Mouse (Mus musculus): Measurements from ENCODE around the gene Hdac10. TPM values are rescaled to one million over a fixed set of nuclear protein-coding genes. Genes with fewer than 3 reads are reported as not detected.

Hdac10 gene
- polyA plus RNA-seq, 1 experiment from 2014 or later, result 25.8 TPM

DNA sequence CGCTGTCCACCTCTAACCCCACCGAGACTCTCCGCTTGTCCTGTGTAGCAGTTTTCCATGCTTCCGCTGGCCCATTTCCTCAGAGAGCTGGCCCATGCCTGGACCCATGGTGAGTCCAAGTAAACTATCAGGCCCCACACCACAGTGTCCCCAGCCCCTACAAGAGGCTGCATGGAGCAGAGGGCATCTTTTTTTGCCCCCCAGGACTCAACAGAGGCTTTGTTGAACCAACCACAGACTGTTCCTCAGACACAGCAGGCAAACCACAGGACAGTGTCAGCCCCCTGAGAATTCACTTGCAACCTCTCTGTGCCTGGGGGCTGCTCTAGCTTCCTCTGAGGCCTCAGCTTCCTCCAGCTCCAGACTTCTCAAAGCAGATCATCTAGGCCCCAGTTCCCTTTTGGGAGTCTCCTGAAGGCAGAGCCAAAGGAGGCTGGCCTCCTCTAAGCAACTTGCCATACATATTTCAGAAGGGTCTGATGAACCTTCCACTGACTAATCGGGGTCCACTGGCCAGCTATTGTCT, 43.1 kb upstream of the Hdac10 start:
- no peak for ATAC-seq (ENCODE audit: low FRiP score, low TSS enrichment)
- H3K4me2 ChIP-seq (replicated peaks; ENCODE audit: low read depth, low read length), result no peak overlapping the region
- H3K9ac ChIP-seq (replicated peaks; ENCODE audit: low read length), result peak overlapping the region; percentile 72; the same call in 1 of the 2 replicates
- no peaks in the 10 kb centered on the region for H3K27me3 ChIP-seq (ENCODE audit: insufficient read depth, low read length)
- no peak overlapping the region for H3K4me3 ChIP-seq (ENCODE audit: low read length)
- H3K36me3 ChIP-seq (ENCODE audit: insufficient read depth, low read length), result peaks cover 15% of the 10 kb centered on the region
- H3K9me3 ChIP-seq (ENCODE audit: low read length), result no peaks in the 10 kb centered on the region
- no peak overlapping the region for H3K27ac ChIP-seq (ENCODE audit: low read length)
- WGBS, result 86% methylated on average over 5 of the region's 5 CpGs
- H3K4me1 ChIP-seq (ENCODE audit: insufficient read depth, low read length), result peaks cover 82% of the 10 kb centered on the region

DNA sequence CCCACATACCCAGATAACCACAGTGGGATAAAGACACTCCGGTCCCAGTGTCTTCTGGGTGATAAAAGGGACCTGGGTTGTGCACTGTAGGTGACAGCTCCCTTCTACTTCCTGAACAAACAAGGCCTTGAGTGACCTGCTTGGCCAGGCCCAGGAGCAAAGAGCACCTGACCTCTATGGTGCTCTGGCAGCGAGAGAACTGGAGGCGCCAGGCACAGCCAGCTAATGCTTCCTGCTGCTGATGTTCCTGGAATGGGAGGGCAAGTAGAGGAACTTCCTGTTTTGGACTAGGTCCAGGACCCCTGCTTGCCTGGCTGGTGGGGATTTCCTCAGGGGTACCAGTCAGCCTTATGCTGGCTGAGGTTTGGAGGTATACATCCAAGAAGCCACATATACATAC, 41.6 kb upstream of the Hdac10 start:
- H3K4me3 ChIP-seq (ENCODE audit: low read length), result no peak overlapping the region
- peak overlapping the region; percentile 7; the same call in 1 of the 2 replicates for H3K4me2 ChIP-seq (replicated peaks; ENCODE audit: low read depth, low read length)
- H3K4me1 ChIP-seq (ENCODE audit: insufficient read depth, low read length), result peaks cover 67% of the 10 kb centered on the region
- 50% methylated on average over 3 of the region's 3 CpGs for WGBS
- H3K9ac ChIP-seq (replicated peaks; ENCODE audit: low read length), result 0 out of 2 replicates have a peak overlapping the region, but pooled peaks have one; percentile 17
- H3K9me3 ChIP-seq (ENCODE audit: low read length), result no peaks in the 10 kb centered on the region
- H3K36me3 ChIP-seq (ENCODE audit: insufficient read depth, low read length), result peaks cover 30% of the 10 kb centered on the region
- ATAC-seq (ENCODE audit: low FRiP score, low TSS enrichment), result no peak
- peak overlapping the region; percentile 92 for H3K27ac ChIP-seq (ENCODE audit: low read length)
- H3K27me3 ChIP-seq (ENCODE audit: insufficient read depth, low read length), result no peaks in the 10 kb centered on the region

DNA sequence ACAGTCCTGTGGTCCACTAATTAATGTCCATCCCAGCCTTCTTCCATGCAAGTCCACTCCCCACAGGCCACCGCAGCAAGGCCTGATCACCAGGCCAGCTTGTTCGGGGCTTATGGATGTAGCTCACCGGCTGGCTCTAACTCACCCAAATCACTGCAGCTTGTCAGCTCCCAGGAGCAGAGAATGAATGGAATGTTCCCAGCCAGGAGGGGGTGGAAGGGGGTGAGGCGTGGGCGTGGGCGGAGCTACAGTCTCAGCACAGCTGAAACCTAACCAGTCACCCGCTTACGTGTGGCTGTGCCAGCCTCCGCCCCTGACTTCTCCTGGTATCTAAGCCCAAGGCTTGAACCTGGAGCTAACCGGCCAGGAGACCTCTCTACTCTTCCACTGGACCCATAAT, 40.9 kb upstream of the Hdac10 start:
- Histone ChIP-seq H3K9ac (replicated peaks; ENCODE audit: low read length) (peak overlapping the region; percentile 42), H3K9me3 (ENCODE audit: low read length) (no peaks in the 10 kb centered on the region), H3K4me1 (ENCODE audit: insufficient read depth, low read length) (peaks cover 60% of the 10 kb centered on the region), H3K36me3 (ENCODE audit: insufficient read depth, low read length) (peaks cover 36% of the 10 kb centered on the region), H3K4me2 (replicated peaks; ENCODE audit: low read depth, low read length) (peak overlapping the region; percentile 7), H3K4me3 (ENCODE audit: low read length) (peak overlapping the region; percentile 16), H3K27me3 (ENCODE audit: insufficient read depth, low read length) (no peaks in the 10 kb centered on the region), H3K27ac (ENCODE audit: low read length) (peak overlapping the region; percentile 92)
- peak; percentile 83 for ATAC-seq (ENCODE audit: low FRiP score, low TSS enrichment)
- WGBS, result 5% methylated on average over 10 of the region's 10 CpGs

DNA sequence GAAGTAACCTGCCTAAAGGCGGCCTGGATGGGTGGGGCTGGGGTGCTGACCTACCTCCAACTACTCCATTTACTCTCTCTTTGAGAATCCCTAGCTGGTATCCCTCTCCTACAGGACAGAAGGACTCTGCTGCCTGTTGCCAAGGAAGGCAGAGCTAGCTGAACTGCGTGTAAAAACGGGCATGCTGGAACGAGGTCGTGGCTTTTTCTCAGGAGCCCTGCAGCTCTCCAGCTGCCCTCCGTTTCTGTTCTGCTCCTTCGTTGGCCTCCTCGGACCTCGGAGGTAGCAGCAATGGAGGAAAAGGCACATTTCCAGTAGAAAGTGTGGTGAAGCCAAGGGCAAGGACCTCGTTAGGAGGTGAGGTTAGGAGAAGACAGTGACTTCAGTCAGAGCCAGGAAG, 40.4 kb upstream of the Hdac10 start:
- Histone ChIP-seq H3K4me3 (ENCODE audit: low read length) (peak overlapping the region; percentile 16; the same call in 1 of the 2 replicates), H3K36me3 (ENCODE audit: insufficient read depth, low read length) (peaks cover 41% of the 10 kb centered on the region), H3K27ac (ENCODE audit: low read length) (peak overlapping the region; percentile 92), H3K4me1 (ENCODE audit: insufficient read depth, low read length) (peaks cover 55% of the 10 kb centered on the region), H3K4me2 (replicated peaks; ENCODE audit: low read depth, low read length) (peak overlapping the region; percentile 7), H3K27me3 (ENCODE audit: insufficient read depth, low read length) (no peaks in the 10 kb centered on the region), H3K9me3 (ENCODE audit: low read length) (no peaks in the 10 kb centered on the region), H3K9ac (replicated peaks; ENCODE audit: low read length) (peak overlapping the region; percentile 42)
- 55% methylated on average over 10 of the region's 10 CpGs for WGBS
- no peak for ATAC-seq (ENCODE audit: low FRiP score, low TSS enrichment)

DNA sequence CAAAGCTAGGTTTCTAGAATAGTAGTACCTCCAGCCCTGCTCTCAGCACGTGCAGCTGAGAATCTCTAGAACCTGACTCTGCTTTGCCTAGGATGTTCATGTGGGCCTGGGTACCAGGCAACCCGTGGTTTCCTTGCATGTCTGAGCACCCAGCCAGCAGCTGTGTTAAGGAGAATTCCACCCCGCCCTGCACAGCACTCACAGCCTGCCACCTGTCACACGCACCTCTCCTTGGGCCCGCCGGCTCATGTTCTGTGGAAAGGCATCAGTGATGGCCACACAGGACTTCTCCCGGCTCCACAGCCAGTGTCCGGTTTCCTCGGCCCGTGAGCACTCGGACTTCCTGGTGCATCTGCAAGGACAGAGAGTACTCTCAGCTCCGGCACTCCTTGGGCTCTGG, 37.0 kb upstream of the Hdac10 start:
- Histone ChIP-seq H3K9me3 (ENCODE audit: low read length) (no peaks in the 10 kb centered on the region), H3K27me3 (ENCODE audit: insufficient read depth, low read length) (no peaks in the 10 kb centered on the region), H3K36me3 (ENCODE audit: insufficient read depth, low read length) (peaks cover 75% of the 10 kb centered on the region), H3K4me1 (ENCODE audit: insufficient read depth, low read length) (peaks cover 30% of the 10 kb centered on the region), H3K4me3 (ENCODE audit: low read length) (no peak overlapping the region), H3K9ac (replicated peaks; ENCODE audit: low read length) (no peak overlapping the region), H3K4me2 (replicated peaks; ENCODE audit: low read depth, low read length) (no peak overlapping the region), H3K27ac (ENCODE audit: low read length) (no peak overlapping the region)
- WGBS, result 94% methylated on average over 12 of the region's 12 CpGs
- ATAC-seq (ENCODE audit: low FRiP score, low TSS enrichment), result no peak

DNA sequence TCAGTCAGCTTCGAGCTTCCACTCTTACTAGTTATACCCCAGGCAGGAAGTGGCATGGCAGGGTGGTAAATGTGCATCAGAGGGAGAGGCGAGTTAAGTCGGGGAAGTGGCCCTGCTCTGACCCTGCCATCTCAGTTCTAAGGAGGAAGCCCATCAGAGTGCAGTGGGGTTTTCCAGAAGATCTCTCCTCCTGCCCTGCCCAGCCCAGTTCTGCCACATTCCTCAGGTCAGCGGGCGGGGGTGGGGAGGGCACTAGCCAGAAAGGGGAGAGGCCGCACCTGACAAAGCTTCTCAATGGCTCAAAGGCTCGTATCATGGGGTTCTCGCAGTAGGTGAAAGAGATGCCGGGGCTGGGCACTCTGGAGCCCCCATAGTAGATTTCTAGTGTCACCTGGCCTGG, 32.9 kb upstream of the Hdac10 start:
- WGBS, result 78% methylated on average over 9 of the region's 9 CpGs
- Histone ChIP-seq H3K36me3 (ENCODE audit: insufficient read depth, low read length) (peaks cover 98% of the 10 kb centered on the region), H3K9ac (replicated peaks; ENCODE audit: low read length) (no peak overlapping the region), H3K9me3 (ENCODE audit: low read length) (no peaks in the 10 kb centered on the region), H3K4me1 (ENCODE audit: insufficient read depth, low read length) (peaks cover 7% of the 10 kb centered on the region; the same call in 1 of the 2 replicates), H3K4me3 (ENCODE audit: low read length) (no peak overlapping the region), H3K27ac (ENCODE audit: low read length) (peak overlapping the region; percentile 33; the same call in 1 of the 2 replicates), H3K4me2 (replicated peaks; ENCODE audit: low read depth, low read length) (no peak overlapping the region), H3K27me3 (ENCODE audit: insufficient read depth, low read length) (no peaks in the 10 kb centered on the region)
- ATAC-seq (ENCODE audit: low FRiP score, low TSS enrichment), result peak; percentile 25; the same call in 1 of the 2 replicates

DNA sequence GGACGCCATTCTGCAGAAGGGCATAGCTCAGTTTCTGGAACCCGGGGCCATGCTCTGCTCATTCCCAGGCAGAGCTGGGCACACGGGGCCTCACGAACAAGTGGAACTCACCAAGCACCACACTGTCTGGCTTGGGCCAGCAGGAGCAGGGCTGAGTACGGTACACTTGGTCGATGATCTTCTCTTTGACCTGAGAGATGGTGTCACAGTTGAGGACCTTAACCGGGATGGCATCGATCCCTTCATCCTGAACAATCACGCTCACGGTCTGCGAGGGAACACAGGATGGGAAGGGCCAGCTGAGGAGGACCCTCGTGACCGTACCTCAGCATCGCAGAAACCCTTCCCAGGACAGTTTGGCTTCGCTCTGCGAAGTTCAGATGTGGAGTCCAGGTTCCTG, 30.0 kb upstream of the Hdac10 start:
- no peak overlapping the region for H3K4me3 ChIP-seq (ENCODE audit: low read length)
- no peak for ATAC-seq (ENCODE audit: low FRiP score, low TSS enrichment)
- H3K36me3 ChIP-seq (ENCODE audit: insufficient read depth, low read length), result peaks cover 97% of the 10 kb centered on the region
- no peak overlapping the region for H3K9ac ChIP-seq (replicated peaks; ENCODE audit: low read length)
- H3K9me3 ChIP-seq (ENCODE audit: low read length), result no peaks in the 10 kb centered on the region
- H3K4me2 ChIP-seq (replicated peaks; ENCODE audit: low read depth, low read length), result no peak overlapping the region
- no peaks in the 10 kb centered on the region for H3K27me3 ChIP-seq (ENCODE audit: insufficient read depth, low read length)
- WGBS, result 93% methylated on average over 16 of the region's 16 CpGs
- H3K27ac ChIP-seq (ENCODE audit: low read length), result no peak overlapping the region
- H3K4me1 ChIP-seq (ENCODE audit: insufficient read depth, low read length), result peaks cover 7% of the 10 kb centered on the region; the same call in 1 of the 2 replicates

DNA sequence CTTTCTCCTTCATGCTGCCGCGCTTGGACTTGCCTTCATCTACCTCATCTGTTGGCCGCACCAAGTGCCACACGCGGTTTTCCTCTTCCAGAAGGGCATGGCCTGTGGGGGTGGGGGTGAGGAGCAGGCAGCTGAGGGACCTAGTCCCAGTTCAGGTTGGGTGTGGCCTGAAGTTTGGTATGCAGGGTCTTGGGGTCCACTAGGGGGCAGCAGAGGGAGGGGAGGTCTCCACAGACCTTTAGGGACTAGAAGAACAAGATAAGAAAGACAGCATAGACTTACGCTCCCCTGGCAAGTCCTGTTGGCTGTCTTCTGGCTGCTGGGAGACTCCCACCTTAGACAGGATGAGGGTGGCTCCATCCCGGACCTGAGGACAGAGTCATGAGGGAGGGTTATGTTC, 29.5 kb upstream of the Hdac10 start:
- no peak overlapping the region for H3K9ac ChIP-seq (replicated peaks; ENCODE audit: low read length)
- H3K4me2 ChIP-seq (replicated peaks; ENCODE audit: low read depth, low read length), result no peak overlapping the region
- ATAC-seq (ENCODE audit: low FRiP score, low TSS enrichment), result 0 out of 2 replicates have a peak, but pooled peaks have one; percentile 20
- no peak overlapping the region for H3K4me3 ChIP-seq (ENCODE audit: low read length)
- peaks cover 7% of the 10 kb centered on the region; the same call in 1 of the 2 replicates for H3K4me1 ChIP-seq (ENCODE audit: insufficient read depth, low read length)
- 63% methylated on average over 7 of the region's 7 CpGs for WGBS
- H3K36me3 ChIP-seq (ENCODE audit: insufficient read depth, low read length), result peaks cover 91% of the 10 kb centered on the region
- H3K27me3 ChIP-seq (ENCODE audit: insufficient read depth, low read length), result no peaks in the 10 kb centered on the region
- no peaks in the 10 kb centered on the region for H3K9me3 ChIP-seq (ENCODE audit: low read length)
- no peak overlapping the region for H3K27ac ChIP-seq (ENCODE audit: low read length)

DNA sequence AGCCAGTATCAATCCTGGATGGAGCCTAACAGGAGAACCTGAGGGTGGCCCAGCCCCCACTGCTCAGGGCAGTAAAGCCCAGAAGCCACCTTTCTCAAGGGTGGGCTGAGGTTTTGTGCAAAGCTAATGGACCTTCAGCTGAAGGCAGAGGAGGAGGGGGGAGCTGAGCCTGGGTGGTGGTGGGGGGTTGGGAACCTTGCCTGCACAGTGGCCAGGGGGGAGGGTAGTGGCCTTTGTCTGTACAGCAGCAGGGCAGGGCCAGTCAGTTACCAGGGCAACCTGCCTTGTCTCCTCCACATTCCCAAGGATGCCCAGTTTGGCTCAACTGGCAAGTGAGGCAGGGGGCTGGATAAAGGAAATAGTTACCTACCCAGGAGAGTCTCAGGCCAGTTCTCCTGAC, 23.8 kb upstream of the Hdac10 start:
- no peak overlapping the region for H3K4me3 ChIP-seq (ENCODE audit: low read length)
- H3K27ac ChIP-seq (ENCODE audit: low read length), result no peak overlapping the region
- peaks cover 36% of the 10 kb centered on the region for H3K36me3 ChIP-seq (ENCODE audit: insufficient read depth, low read length)
- H3K27me3 ChIP-seq (ENCODE audit: insufficient read depth, low read length), result peaks cover 4% of the 10 kb centered on the region; the same call in 1 of the 2 replicates
- H3K4me2 ChIP-seq (replicated peaks; ENCODE audit: low read depth, low read length), result no peak overlapping the region
- ATAC-seq (ENCODE audit: low FRiP score, low TSS enrichment), result no peak
- H3K4me1 ChIP-seq (ENCODE audit: insufficient read depth, low read length), result peaks cover 24% of the 10 kb centered on the region
- H3K9me3 ChIP-seq (ENCODE audit: low read length), result no peaks in the 10 kb centered on the region
- no peak overlapping the region for H3K9ac ChIP-seq (replicated peaks; ENCODE audit: low read length)

DNA sequence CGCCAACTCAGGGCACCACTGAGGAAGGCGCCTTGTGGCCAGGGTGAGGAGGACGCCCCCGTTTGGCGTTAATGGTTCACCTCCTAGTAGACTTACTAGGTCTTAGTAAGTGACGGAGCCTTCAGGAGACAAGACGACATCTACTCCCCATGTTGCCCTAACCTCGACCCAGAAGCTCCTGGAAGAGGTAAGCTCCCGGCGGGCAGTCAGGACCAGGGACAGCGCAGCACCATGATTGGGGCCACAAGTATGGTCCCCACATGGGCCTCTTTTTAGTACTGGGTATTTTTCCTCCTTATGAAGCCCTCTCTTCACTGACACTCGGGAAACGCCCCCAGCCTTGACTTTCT, 21.5 kb upstream of the Hdac10 start:
- peak overlapping the region; percentile 93 for H3K4me2 ChIP-seq (replicated peaks; ENCODE audit: low read depth, low read length)
- peaks cover 4% of the 10 kb centered on the region; the same call in 1 of the 2 replicates for H3K27me3 ChIP-seq (ENCODE audit: insufficient read depth, low read length)
- peaks cover 13% of the 10 kb centered on the region for H3K36me3 ChIP-seq (ENCODE audit: insufficient read depth, low read length)
- 2% methylated on average over 13 of the region's 13 CpGs for WGBS
- peaks cover 36% of the 10 kb centered on the region for H3K4me1 ChIP-seq (ENCODE audit: insufficient read depth, low read length)
- no peaks in the 10 kb centered on the region for H3K9me3 ChIP-seq (ENCODE audit: low read length)
- H3K4me3 ChIP-seq (ENCODE audit: low read length), result peak overlapping the region; percentile 69
- H3K9ac ChIP-seq (replicated peaks; ENCODE audit: low read length), result peak overlapping the region; percentile 74; the same call in 1 of the 2 replicates
- no peak overlapping the region for H3K27ac ChIP-seq (ENCODE audit: low read length)
- no peak for ATAC-seq (ENCODE audit: low FRiP score, low TSS enrichment)
